Mouse (Mus musculus): Measurements from ENCODE around the gene Nckap5. TPM values are rescaled to one million over a fixed set of nuclear protein-coding genes. Genes with fewer than 3 reads are reported as not detected.

The Nckap5 gene
- polyA plus RNA-seq, 1 experiment from 2014 or later, result 1.5 TPM

- no peak for TF ChIP-seq CTCF (IDR thresholded peaks at IDR 0.05)
- ATAC-seq, result no peak
- POLR2A ChIA-PET, result no interaction called here
- H3K27me3 ChIP-seq, result no peaks in the 10 kb centered on the region
- DNase-seq (ENCODE audit: low read depth, low spot score), result no peak
- CTCF ChIA-PET, result no interaction called here
- in situ Hi-C loops (cut with MboI; ENCODE audit: low pct_unique_long_range_greater_than_20kb), result no loop called here
Measured at GRCm38 (mm10) chr1:126504717-126505116, 325.9 kb downstream of the Nckap5 start.

GRCm38 (mm10) chr1:126502741-126503140, 327.9 kb downstream of the Nckap5 start:
- in situ Hi-C loops (cut with MboI; ENCODE audit: low pct_unique_long_range_greater_than_20kb), result no loop called here
- TF ChIP-seq CTCF (IDR thresholded peaks at IDR 0.05), result no peak
- ChIA-PET POLR2A (no interaction called here), CTCF (no interaction called here)
- H3K27me3 ChIP-seq, result no peaks in the 10 kb centered on the region
- ATAC-seq (no peak), DNase-seq (ENCODE audit: low read depth, low spot score) (no peak)

GRCm38 (mm10) chr1:126496722-126497121, 333.9 kb downstream of the Nckap5 start:
- H3K27me3 ChIP-seq, result no peaks in the 10 kb centered on the region
- TF ChIP-seq CTCF (IDR thresholded peaks at IDR 0.05), result peak; percentile 42
- no peak for DNase-seq (ENCODE audit: low read depth, low spot score)
- ChIA-PET CTCF (no interaction called here), POLR2A (no interaction called here)
- no peak for ATAC-seq
- in situ Hi-C loops (cut with MboI; ENCODE audit: low pct_unique_long_range_greater_than_20kb), result no loop called here

- POLR2A ChIA-PET, result no interaction called here
- peak; percentile 27 for TF ChIP-seq CTCF (IDR thresholded peaks at IDR 0.05)
- DNase-seq (ENCODE audit: low read depth, low spot score) (no peak), ATAC-seq (peak; percentile 35)
- in situ Hi-C loops (cut with MboI; ENCODE audit: low pct_unique_long_range_greater_than_20kb), result no loop called here
- H3K27me3 ChIP-seq, result no peaks in the 10 kb centered on the region
- CTCF ChIA-PET, result no interaction called here
Measured at GRCm38 (mm10) chr1:126492206-126493071, 338.2 kb downstream of the Nckap5 start.

- ATAC-seq, result no peak
- TF ChIP-seq CTCF (IDR thresholded peaks at IDR 0.05), result no peak
- ChIA-PET POLR2A (interaction anchor here (0.6 to 0.7 kb wide), 2 partner anchors 40 to 89 kb away, joined by 5 to 8 read pairs; no protein-coding TSS in a partner anchor), CTCF (no interaction called here)
- in situ Hi-C loops (cut with MboI; ENCODE audit: low pct_unique_long_range_greater_than_20kb), result no loop called here
- H3K27me3 ChIP-seq, result no peaks in the 10 kb centered on the region
- DNase-seq (ENCODE audit: low read depth, low spot score), result no peak
Measured at GRCm38 (mm10) chr1:126491412-126491811, 339.2 kb downstream of the Nckap5 start.

GRCm38 (mm10) chr1:126490256-126490655, 340.3 kb downstream of the Nckap5 start:
- in situ Hi-C loops (cut with MboI; ENCODE audit: low pct_unique_long_range_greater_than_20kb), result no loop called here
- ATAC-seq (no peak), DNase-seq (ENCODE audit: low read depth, low spot score) (no peak)
- TF ChIP-seq CTCF (IDR thresholded peaks at IDR 0.05), result no peak
- ChIA-PET CTCF (no interaction called here), POLR2A (interaction anchor here (0.7 kb wide), 1 partner anchor 106 kb away, joined by 3 read pairs; no protein-coding TSS in a partner anchor)
- H3K27me3 ChIP-seq, result no peaks in the 10 kb centered on the region

GRCm38 (mm10) chr1:126484664-126485087, 345.9 kb downstream of the Nckap5 start:
- POLR2A ChIA-PET, result no interaction called here
- ATAC-seq, result peak; percentile 61
- no peak for DNase-seq (ENCODE audit: low read depth, low spot score)

GRCm38 (mm10) chr1:126483665-126484064, 346.9 kb downstream of the Nckap5 start:
- TF ChIP-seq CTCF (IDR thresholded peaks at IDR 0.05), result no peak

More at GRCm38 (mm10) chr1:126484664-126485087, 345.9 kb downstream of the Nckap5 start:
- no peak for TF ChIP-seq CTCF (IDR thresholded peaks at IDR 0.05)
- in situ Hi-C loops (cut with MboI; ENCODE audit: low pct_unique_long_range_greater_than_20kb), result no loop called here
- CTCF ChIA-PET, result no interaction called here
- no peaks in the 10 kb centered on the region for H3K27me3 ChIP-seq

GRCm38 (mm10) chr1:126481459-126482228, 349.0 kb downstream of the Nckap5 start:
- POLR2A ChIA-PET, result no interaction called here
- CTCF ChIA-PET, result no interaction called here
- in situ Hi-C loops (cut with MboI; ENCODE audit: low pct_unique_long_range_greater_than_20kb), result no loop called here
- no peaks in the 10 kb centered on the region for H3K27me3 ChIP-seq
- no peak for TF ChIP-seq CTCF (IDR thresholded peaks at IDR 0.05)
- no peak for ATAC-seq
- no peak for DNase-seq (ENCODE audit: low read depth, low spot score)

More at GRCm38 (mm10) chr1:126483665-126484064, 346.9 kb downstream of the Nckap5 start:
- DNase-seq (ENCODE audit: low read depth, low spot score), result no peak
- no peak for ATAC-seq
- in situ Hi-C loops (cut with MboI; ENCODE audit: low pct_unique_long_range_greater_than_20kb), result no loop called here
- ChIA-PET CTCF (interaction anchor here (1.3 kb wide), 1 partner anchor 11 kb away, joined by 5 read pairs; no protein-coding TSS in a partner anchor), POLR2A (no interaction called here)
- no peaks in the 10 kb centered on the region for H3K27me3 ChIP-seq

- DNase-seq (ENCODE audit: low read depth, low spot score) (no peak), ATAC-seq (no peak)
- peaks cover 4% of the 10 kb centered on the region for H3K27me3 ChIP-seq
- CTCF ChIA-PET, result interaction anchor here (1.2 kb wide), 1 partner anchor 40 kb away, joined by 3 read pairs; no protein-coding TSS in a partner anchor
- in situ Hi-C loops (cut with MboI; ENCODE audit: low pct_unique_long_range_greater_than_20kb), result no loop called here
- no peak for TF ChIP-seq CTCF (IDR thresholded peaks at IDR 0.05)
- POLR2A ChIA-PET, result no interaction called here
Measured at GRCm38 (mm10) chr1:126473044-126473443, 357.6 kb downstream of the Nckap5 start.

GRCm38 (mm10) chr1:126471419-126471818, 359.2 kb downstream of the Nckap5 start:
- no peak for ATAC-seq
- H3K27me3 ChIP-seq, result peaks cover 4% of the 10 kb centered on the region
- in situ Hi-C loops (cut with MboI; ENCODE audit: low pct_unique_long_range_greater_than_20kb), result no loop called here
- CTCF ChIA-PET, result interaction anchor here (1.3 kb wide), 1 partner anchor 12 kb away, joined by 5 read pairs; no protein-coding TSS in a partner anchor
- POLR2A ChIA-PET, result no interaction called here
- no peak for TF ChIP-seq CTCF (IDR thresholded peaks at IDR 0.05)
- DNase-seq (ENCODE audit: low read depth, low spot score), result no peak
